Mouse (Mus musculus): ENCODE measurements around the gene Kcnt2.

DNA sequence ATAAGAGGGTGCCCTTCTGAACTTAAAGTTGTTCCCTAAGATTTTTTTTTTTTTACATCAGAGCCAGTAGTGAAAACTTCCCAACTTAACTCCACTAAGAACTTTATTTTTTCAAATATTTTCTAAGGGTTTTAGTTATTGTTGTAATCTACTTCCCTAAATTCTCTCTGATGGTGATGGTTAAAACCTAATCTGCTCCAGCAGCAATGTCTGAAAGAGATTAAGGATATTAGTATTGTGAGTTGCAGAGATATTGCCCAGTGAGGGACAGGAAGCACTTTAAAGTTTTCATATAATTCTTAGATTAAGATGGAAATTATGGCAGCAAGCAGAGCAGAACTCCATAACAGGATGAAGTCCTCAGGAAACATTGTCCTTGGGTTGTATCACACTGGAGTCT lies 372.2 kb downstream of the Kcnt2 start:
- TF ChIP-seq CTCF (IDR thresholded peaks at IDR 0.05; ENCODE audit: low read depth, low read length) (no peak), POLR2A (IDR thresholded peaks at IDR 0.05; ENCODE audit: borderline replicate concordance, low read depth, low read length) (no peak)

Measured in bone marrow macrophage, adult 2 months (primary cell).